Mouse (Mus musculus): ENCODE data around the gene Rad18. TPM values are rescaled to one million over a fixed set of nuclear protein-coding genes. Genes with fewer than 3 reads are reported as not detected.

Gene Rad18
- 20.0 and 21.1 TPM in 2 replicates for total RNA-seq (2012; rRNA removed)
- total RNA-seq (2014; rRNA removed) = 31.3 and 37.1 TPM in 2 replicates
- 30.3 and 37.7 TPM in 2 replicates for polyA plus RNA-seq (2012; ENCODE audit: insufficient read length, low read depth)

- Histone ChIP-seq H3K9me3 (replicated peaks; ENCODE audit: low read length) (no peaks in the 10 kb centered on the region), H3K4me2 (ENCODE audit: insufficient read depth, low read depth, poor library complexity, severe bottlenecking) (peak within 1 kb of the TSS; percentile 95), H3K36me3 (replicated peaks in 1 of 2; ENCODE audit: control insufficient read depth in 1 of 2, insufficient read depth in 1 of 2, low read length in 1 of 2) (peaks cover 9 to 30% of the 10 kb centered on the region in 2 experiments), H3K4me1 (ENCODE audit: control insufficient read depth in 1 of 2, insufficient read depth in 2 of 2) (peaks cover 0 to 24% of the 10 kb centered on the region in 2 experiments; a peak in 3 of 4 replicates), H3K9ac (ENCODE audit: insufficient read depth, low read depth) (peak within 1 kb of the TSS; percentile 64), H3K27ac (ENCODE audit: insufficient read depth, low read depth) (peak within 1 kb of the TSS; percentile 66), H3K4me3 (replicated peaks in 1 of 3; ENCODE audit: low read depth in 2 of 3, low read length in 2 of 3, poor library complexity in 1 of 3) (peak within 1 kb of the TSS; percentile 53 to 78 (median 77)), H3K79me2 (replicated peaks; ENCODE audit: control insufficient read depth, extremely low read depth, insufficient read depth, poor library complexity, severe bottlenecking) (peaks cover 21% of the 10 kb centered on the region), H3K27me3 (replicated peaks) (peaks cover 3% of the 10 kb centered on the region)
- peak; percentile 90 for DNase-seq (ENCODE audit: extremely low read depth)
- dilution Hi-C loops (cut with MboI; ENCODE audit: extremely low pct_ligation_motif_present, extremely low pct_unique_long_range_greater_than_20kb, low sequenced_read_pairs) (no loop called here), in situ Hi-C loops (cut with MboI; ENCODE audit: low pct_ligation_motif_present, low pct_unique_long_range_greater_than_20kb, low sequenced_read_pairs) (no loop called here)
- TF ChIP-seq ETS1 (conservative IDR thresholded peaks at IDR 0.05; ENCODE audit: low read depth, low read length) (no peak; the same call in 1 of the 2 replicates), ZNF384 (IDR thresholded peaks at IDR 0.05; ENCODE audit: low read depth, low read length) (no peak), NRF1 (IDR thresholded peaks at IDR 0.05; ENCODE audit: low read depth, low read length) (peak; percentile 69), JUN (IDR thresholded peaks at IDR 0.05; ENCODE audit: insufficient read depth, low read depth, low read length) (peak; percentile 68), NELFE (IDR thresholded peaks at IDR 0.05; ENCODE audit: low read depth, low read length) (peak; percentile 72), SIN3A (IDR thresholded peaks at IDR 0.05; ENCODE audit: low read length) (peak; percentile 94), POLR2AphosphoS2 (IDR thresholded peaks at IDR 0.05; ENCODE audit: low read depth, low read length) (peak; percentile 74; the same call in 1 of the 2 replicates), TBP (conservative IDR thresholded peaks at IDR 0.05; ENCODE audit: low read depth, low read length) (peak; percentile 8; the same call in 1 of the 2 replicates), GABPA (IDR thresholded peaks at IDR 0.05; ENCODE audit: insufficient replicate concordance, low read depth, low read length) (peak; percentile 36; the same call in 1 of the 2 replicates), ZMIZ1 (IDR thresholded peaks at IDR 0.05; ENCODE audit: low read depth, low read length) (peak; percentile 75; the same call in 1 of the 2 replicates), RAD21 (IDR thresholded peaks at IDR 0.05; ENCODE audit: low read depth, low read length) (no peak), MXI1 (IDR thresholded peaks at IDR 0.05; ENCODE audit: low read depth, low read length) (peak; percentile 87; the same call in 1 of the 2 replicates), BHLHE40 (IDR thresholded peaks at IDR 0.05; ENCODE audit: low read depth, low read length) (no peak), CHD2 (IDR thresholded peaks at IDR 0.05; ENCODE audit: low read length) (peak; percentile 49; the same call in 1 of the 2 replicates), MAFK (IDR thresholded peaks at IDR 0.05; ENCODE audit: insufficient replicate concordance, low read length) (no peak), IRF4 (IDR thresholded peaks at IDR 0.05; ENCODE audit: low read depth, low read length) (peak; percentile 27; the same call in 1 of the 2 replicates), CTCF (conservative IDR thresholded peaks at IDR 0.05 in 1 of 2, IDR thresholded peaks at IDR 0.05 in 1 of 2; ENCODE audit: low read depth in 2 of 2, low read length in 2 of 2) (no peak), ZKSCAN1 (IDR thresholded peaks at IDR 0.05; ENCODE audit: borderline replicate concordance, low read depth, low read length) (no peak), ELF1 (IDR thresholded peaks at IDR 0.05; ENCODE audit: low read depth, low read length) (peak; percentile 68), HCFC1 (IDR thresholded peaks at IDR 0.05; ENCODE audit: low read depth, low read length) (peak; percentile 95), MEF2A (IDR thresholded peaks at IDR 0.05; ENCODE audit: borderline replicate concordance, low read depth, low read length) (no peak), EP300 (IDR thresholded peaks at IDR 0.05; ENCODE audit: low read length) (0 out of 2 replicates have a peak, but pooled peaks have one; percentile 36), MAZ (IDR thresholded peaks at IDR 0.05; ENCODE audit: low read depth, low read length) (no peak), MYC (IDR thresholded peaks at IDR 0.05; ENCODE audit: low read depth, low read length) (0 out of 2 replicates have a peak, but pooled peaks have one; percentile 35), KAT2A (IDR thresholded peaks at IDR 0.05; ENCODE audit: insufficient replicate concordance, low read length) (peak; percentile 93; the same call in 1 of the 2 replicates), UBTF (IDR thresholded peaks at IDR 0.05; ENCODE audit: low read depth, low read length) (no peak), TCF12 (IDR thresholded peaks at IDR 0.05; ENCODE audit: low read depth, low read length) (peak; percentile 55; the same call in 1 of the 2 replicates), JUND (conservative IDR thresholded peaks at IDR 0.05; ENCODE audit: low read depth, low read length) (peak; percentile 79; the same call in 1 of the 2 replicates), RCOR1 (conservative IDR thresholded peaks at IDR 0.05; ENCODE audit: low read depth, low read length) (no peak), SMC3 (IDR thresholded peaks at IDR 0.05; ENCODE audit: low read depth, low read length) (no peak), POLR2A (IDR thresholded peaks at IDR 0.05; ENCODE audit: low read depth, low read length) (peak; percentile 93), MAX (IDR thresholded peaks at IDR 0.05; ENCODE audit: low read length) (peak; percentile 73), CHD1 (IDR thresholded peaks at IDR 0.05; ENCODE audit: low read depth, low read length) (peak; percentile 32; the same call in 1 of the 2 replicates), E2F4 (IDR thresholded peaks at IDR 0.05; ENCODE audit: insufficient replicate concordance, low read depth, low read length) (peak; percentile 85; the same call in 1 of the 2 replicates), USF1 (IDR thresholded peaks at IDR 0.05; ENCODE audit: low read depth, low read length) (no peak), ZC3H11A (IDR thresholded peaks at IDR 0.05; ENCODE audit: low read depth, low read length) (no peak)
These were observed at the start of gene Rad18 for GRCm38 (mm10) chr6:112696056-112696950. Gene Rad18, minus strand, starts transcription at chr6:112696686.
